Mouse (Mus musculus) frontal cortex, postnatal 36 days (tissue): ENCODE measurements at regions not wholly inside any gene's neighbourhood (a gene's known extent, or its start where the extent isn't known, plus 50 kb on each side); places are given as distances from the start of the nearest gene placed in this dataset.

Source experiments
- DNase-seq, 2 experiments: peaks; one replicate each; pipeline ENCODE4 v3.0.0; 2022; ENCODE audit warnings: low spot score in 2 of 2

- no peak for DNase-seq
Observed at GRCm38 (mm10) chr3:39234921-39235320, 348.2 kb downstream of the Fat4 start.

DNA sequence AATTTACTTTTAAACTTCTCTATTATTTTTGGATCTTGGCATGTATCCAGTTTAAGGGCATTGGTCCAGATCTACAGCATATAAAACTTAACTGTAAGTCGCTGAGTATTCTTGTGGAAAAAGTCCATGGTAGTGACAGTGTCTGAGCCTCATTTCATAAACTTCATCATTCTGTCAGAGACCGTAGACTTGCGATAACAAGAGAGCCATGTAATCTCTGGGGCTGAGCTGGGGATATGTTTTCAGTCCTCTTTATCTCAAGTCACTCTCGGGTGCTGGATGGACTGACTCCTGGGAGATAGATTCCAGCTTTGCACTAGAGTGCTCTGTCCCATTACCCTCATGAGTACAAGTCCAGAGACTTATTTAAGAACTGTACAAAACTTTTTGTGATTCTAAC, 362.0 kb downstream of the Fat4 start:
- DNase-seq: no peak

DNA sequence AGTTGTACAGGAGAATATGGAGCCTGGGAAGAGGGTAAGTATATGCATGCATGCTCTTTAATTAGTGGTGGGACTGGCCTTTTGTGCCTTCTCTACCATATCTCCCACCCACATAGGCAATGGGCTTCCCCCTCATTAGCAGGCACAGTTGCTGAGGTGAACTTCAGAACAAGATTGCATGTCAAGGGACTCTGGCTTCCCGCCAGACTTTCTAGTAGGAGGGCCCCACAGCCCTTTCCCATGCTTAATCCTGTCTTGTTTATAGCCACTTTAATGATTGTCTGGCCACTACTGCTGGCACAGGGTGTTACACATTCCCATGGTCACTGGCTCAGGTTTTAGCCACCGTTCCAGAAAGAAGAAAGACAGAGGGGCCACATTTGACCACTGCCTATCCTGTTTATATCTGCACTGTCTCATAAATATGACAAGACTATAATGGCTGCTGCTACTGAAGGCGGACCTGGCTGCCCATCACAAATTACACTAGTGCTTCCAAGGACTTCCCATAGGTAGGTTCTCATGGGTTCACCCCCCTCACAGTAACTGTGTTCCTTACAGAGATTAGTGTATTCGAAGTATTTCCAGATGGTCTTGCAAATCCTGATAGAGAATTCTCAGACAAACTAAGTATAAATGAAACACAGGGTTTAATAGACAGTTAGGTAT, 362.6 kb downstream of the Fat4 start:
- DNase-seq: no peak

DNA sequence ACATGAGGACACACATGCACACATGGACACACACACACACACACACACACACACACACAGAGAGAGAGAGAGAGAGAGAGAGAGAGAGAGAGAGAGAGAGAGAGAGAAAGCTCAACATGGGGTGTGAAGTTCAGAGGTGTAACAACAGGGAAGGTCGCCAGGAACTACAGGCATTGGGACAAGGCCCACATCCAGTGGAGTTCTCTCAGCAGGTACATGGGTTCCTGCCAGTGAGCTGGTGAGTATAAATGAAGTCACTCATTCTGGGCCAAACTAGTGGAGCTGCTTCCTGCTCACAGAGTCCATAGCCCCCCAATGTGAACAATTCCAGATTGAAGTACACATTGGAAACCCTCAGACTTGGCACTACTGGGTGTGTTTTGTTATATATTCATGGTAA, 366.3 kb downstream of the Fat4 start:
- DNase-seq: no peak

- DNase-seq: no peak
Observed at GRCm38 (mm10) chr3:39264671-39265430, 378.1 kb downstream of the Fat4 start.

DNA sequence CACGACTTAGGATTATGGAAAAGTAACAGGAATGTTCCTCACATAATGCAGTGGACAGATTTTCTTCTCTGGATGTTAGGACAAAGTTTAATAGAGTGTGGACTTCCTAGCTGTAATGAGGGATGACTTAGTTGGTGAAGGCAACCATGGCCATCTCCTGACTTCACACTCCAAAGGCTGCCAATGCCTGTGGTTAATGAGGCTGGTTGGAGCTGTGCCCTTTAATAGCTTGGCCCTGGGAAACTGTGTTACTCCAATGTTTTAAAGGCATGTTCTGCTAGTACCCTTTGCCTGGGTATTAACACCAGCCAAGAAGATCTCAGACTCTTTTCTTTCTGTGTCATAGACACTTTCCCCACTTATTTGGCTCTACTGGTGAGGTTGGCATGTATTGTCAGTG, 378.9 kb downstream of the Fat4 start:
- DNase-seq: no peak

DNA sequence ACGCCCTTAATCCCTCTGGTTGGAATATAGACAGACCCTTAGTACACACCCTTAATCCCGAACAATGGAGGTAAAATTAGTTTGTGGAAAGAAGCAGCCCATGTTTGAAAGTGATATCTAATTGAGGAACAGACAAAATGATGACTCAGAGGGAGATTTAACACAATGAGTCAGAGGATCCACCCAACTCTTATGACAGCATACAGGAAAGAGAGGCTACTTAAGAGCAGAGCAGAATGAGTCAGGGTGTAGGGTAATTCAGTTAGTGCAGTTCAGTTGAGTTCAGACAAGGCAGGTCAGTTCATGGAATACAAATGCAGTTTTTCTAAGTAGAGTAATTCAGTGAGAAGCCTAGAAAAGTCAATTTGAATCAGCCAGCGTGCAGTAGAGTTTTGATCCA, 382.6 kb downstream of the Fat4 start:
- DNase-seq: no peak

- DNase-seq: no peak
Observed at GRCm38 (mm10) chr3:39272616-39273015, 385.9 kb downstream of the Fat4 start.

DNA sequence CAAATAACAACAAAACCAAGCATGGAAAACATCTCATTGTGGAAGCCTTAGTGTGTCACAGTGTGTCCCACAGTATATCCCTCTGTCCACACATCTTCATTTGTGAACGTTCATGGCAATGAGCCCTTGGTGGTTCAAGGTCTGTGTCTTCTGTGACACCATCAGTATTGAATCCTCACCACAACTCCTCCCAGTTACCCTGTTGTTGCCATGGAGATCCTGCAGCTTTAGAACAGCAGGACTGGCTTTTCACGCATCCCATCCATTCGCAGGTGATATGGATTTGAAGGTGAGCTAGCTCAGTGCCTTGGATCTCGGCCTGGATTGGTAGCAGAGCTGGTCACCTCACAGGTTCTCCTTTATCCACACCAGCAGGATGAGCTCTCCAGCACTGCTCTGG, 390.2 kb downstream of the Fat4 start:
- no peak for DNase-seq

GRCm38 (mm10) chr3:39277310-39277709, 390.6 kb downstream of the Fat4 start:
- no peak for DNase-seq

DNA sequence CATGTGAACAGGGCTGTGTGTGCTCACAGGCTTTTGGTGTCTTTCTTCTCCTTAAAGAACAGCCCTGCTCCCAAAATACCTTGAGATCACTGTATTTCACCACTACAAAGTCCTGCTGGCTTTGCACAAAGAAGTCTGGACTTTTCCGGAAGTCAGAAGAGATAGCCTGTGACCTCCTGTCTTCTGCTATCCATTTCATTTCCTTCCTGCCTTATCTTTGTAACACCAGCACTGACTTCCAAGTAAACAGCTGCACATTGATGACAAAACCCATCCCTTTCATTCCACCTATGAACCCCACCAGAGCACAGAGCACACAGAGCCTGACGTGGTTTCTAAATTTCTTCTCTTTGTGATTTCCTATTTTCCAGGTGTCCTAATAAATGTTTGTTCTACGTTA, 408.5 kb downstream of the Fat4 start:
- DNase-seq: no peak

DNA sequence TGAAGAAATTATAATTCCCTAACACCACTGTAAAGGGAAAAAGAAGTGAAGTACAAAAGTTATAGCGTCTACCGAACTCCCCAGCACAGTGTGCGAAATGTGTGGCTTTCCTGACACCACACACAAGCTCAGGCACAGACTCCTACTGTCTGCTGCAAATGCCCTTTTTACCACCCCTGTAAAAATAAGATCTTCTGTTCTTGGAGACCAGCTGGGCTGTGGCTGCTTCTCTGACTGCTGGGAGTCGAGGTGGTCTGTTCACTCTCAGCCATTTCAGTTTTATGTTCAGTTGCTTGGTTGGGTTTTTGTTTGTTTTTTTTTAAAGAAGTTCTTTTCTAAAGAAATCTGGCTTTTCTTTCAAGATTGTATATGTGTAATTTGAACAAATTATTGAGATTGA, 409.5 kb downstream of the Fat4 start:
- DNase-seq: no peak

DNA sequence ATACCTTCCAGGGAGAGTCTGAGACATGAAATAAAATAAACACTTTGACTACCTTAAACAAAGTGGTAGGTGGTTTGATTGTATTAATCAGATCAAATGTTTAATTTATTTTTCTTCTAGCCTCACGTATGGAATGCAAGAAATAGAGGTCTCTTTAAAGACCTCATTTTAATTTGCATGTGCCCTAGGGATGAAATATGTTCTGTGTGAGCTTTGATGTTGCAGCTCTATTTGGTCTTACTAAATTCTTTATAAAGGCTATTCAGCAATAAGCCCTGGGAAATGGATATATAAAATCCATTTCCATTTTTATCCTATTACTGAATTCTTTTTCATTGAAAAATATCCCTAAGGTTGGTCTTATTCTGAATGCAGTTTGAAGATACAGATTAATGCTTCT, 422.7 kb downstream of the Fat4 start:
- no peak for DNase-seq

GRCm38 (mm10) chr3:39313563-39313962, 426.8 kb downstream of the Fat4 start:
- no peak for DNase-seq

GRCm38 (mm10) chr3:39320851-39321250, 434.1 kb downstream of the Fat4 start:
- DNase-seq: no peak

DNA sequence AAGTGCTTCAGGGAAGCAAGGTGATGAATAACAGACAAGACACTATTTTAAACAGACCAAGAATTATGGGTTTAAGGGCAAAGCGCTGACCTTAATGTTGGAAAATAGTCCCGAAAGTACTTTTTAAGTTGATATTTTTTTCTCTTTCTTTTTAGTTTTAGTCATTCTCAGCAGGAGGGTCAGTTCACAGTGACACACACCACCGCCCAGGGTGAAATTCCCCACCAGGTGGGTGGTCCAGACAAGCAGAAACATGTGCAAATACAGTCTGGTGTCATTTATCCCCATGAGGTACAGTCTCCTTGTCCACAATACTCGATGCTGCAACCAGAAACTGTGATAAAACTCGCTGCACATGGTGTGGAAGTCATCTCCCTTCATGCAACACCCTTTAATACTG, 435.5 kb downstream of the Fat4 start:
- no peak for DNase-seq

DNA sequence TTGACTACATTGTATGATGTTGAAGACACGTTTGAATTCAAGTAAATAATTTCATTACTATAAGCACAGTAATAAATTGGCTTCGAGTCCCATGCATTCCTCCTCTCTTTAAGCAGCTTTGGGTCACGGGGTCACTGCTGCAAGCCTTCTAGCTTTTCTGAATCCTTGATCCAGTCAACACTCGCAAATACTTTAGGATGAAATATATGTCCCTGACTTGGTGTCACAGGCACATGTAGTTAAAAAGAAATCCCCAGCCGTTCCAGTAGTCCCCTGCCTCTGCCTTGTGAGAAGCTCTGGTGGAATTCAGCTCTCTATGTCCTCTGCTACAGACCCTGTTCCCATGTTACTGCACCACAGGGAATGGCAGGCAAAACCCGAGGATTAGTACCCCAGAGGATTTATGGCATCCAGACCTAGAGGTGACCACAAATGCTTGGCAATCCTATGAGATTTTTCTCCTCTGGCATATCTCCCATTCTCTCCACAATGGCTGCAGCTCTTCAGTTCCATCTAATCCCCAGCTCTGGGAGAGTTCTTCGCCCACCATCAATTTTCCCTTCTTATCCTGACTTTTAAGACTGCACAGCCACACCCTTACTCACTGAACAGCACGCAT, 449.0 kb downstream of the Fat4 start:
- no peak for DNase-seq

DNA sequence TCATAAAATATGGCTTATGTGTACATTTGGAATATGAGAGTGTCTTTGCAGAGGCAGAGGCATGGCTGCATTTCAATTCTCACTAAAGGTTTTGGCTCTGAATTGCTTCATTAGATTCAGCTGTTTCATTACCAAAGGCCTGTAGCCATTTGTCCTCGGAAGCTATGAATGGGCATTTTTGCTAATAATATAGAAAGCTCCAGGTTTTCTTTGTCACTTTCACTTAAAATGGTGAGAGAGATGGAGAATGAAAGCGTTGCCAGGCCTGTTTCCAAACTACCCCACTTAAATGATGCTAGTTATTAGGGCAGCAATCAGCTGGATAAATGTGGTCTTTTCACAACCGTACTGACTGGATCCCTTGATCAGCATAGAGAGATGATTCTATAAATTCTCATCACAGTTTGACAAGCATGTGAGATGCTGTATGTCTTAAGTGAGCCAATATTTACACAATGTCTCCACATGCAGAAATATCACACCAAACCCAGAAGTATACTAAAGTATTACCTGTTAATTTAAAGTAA, 454.5 kb downstream of the Fat4 start:
- no peak for DNase-seq

DNA sequence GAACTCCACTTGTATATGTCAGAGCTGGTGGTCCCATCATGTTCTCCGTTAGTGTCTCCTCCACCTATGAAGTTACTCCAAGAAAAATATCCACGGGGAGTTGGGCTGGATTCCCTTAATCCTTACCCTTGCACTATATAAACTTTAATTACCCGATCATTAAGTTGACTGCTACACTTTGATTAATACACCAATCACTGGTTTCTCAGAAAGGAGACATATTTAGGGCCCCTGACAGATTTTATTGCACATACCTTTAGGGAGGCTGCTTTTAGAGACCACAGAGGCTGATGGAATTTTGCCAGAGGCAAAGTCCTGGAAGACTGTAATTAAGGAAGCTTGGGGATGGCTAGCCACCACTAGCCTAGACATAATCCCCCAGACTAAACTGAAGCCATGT, 457.3 kb downstream of the Fat4 start:
- DNase-seq: no peak

DNA sequence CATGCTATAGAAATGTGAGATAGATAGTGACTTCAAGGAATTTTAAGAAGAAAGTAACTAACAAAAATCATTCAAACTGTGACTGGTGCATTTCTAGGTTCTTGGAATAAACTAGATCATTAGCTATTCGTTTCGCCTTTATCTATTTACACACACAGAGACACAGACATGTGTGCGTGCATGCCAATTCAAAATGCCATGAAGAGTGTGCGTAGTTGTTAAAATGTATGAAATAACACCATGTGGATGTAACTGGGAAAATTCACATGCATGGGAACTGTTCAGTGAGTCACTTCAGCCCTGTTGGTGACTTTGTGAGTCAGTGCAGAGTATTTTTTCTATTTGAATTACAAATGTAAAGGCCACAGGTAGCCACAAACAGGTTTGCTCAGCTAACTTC, 460.8 kb downstream of the Fat4 start:
- DNase-seq: no peak

GRCm38 (mm10) chr3:39357012-39357411, 470.3 kb downstream of the Fat4 start:
- no peak for DNase-seq

- DNase-seq: peak in 1 of 2 experiments; percentile 7
Observed at GRCm38 (mm10) chr3:39360278-39360677, 473.5 kb downstream of the Fat4 start.

GRCm38 (mm10) chr3:39370926-39371325, 484.2 kb downstream of the Fat4 start:
- DNase-seq: no peak
